Mouse (Mus musculus): Measurements from ENCODE around the gene Dupd1. TPM values are rescaled to one million over a fixed set of nuclear protein-coding genes. Genes with fewer than 3 reads are reported as not detected.
A peak's percentile ranks its signal among the peaks of the same experiment; 100 is the strongest.

Gene Dupd1
- polyA plus RNA-seq, 1 experiment from 2014 or later: not detected

- no peak overlapping the region for H3K9ac ChIP-seq
- WGBS: 23% methylated on average over 17 of the region's 17 CpGs
- H3K27ac ChIP-seq: no peak overlapping the region
- no peak overlapping the region for H3K4me3 ChIP-seq (replicated peaks)
- no peaks in the 10 kb centered on the region for H3K36me3 ChIP-seq
- no peak for ATAC-seq (ENCODE audit: insufficient read depth, low FRiP score, low read depth)
- H3K4me1 ChIP-seq: peaks cover 3% of the 10 kb centered on the region; the same call in 1 of the 2 replicates
- no peak overlapping the region for H3K4me2 ChIP-seq
- H3K9me3 ChIP-seq: no peaks in the 10 kb centered on the region
- no peaks in the 10 kb centered on the region for H3K27me3 ChIP-seq (replicated peaks)
Measured at GRCm38 (mm10) chr14:21719646-21720383, 5.4 kb upstream of the Dupd1 start.

DNA sequence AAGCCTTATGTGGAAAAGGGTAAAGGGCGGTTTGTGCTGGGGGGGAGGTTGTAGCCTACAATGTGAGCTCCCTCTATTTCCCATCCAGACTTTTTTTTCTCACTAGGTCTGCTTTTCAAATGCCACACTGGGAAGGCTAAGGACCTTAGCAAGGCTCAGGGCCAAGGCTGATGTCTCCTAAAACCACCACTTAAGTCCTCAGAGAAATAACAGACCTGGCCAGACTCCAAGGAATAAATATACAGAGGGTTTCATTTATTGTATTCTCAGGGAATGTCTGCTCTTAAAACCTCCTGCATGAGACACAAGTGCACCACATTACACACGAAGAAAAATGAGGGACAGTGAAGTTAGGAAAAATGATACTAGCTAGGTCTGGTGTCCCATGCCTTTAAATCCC lies 3.1 kb downstream of the Dupd1 start:
- WGBS: 62% methylated on average over 2 of the region's 2 CpGs
- no peaks in the 10 kb centered on the region for H3K9me3 ChIP-seq
- no peak overlapping the region for H3K4me2 ChIP-seq
- H3K4me1 ChIP-seq: peaks cover 8% of the 10 kb centered on the region; the same call in 1 of the 2 replicates
- no peak overlapping the region for H3K27ac ChIP-seq
- ATAC-seq (ENCODE audit: insufficient read depth, low FRiP score, low read depth): no peak
- H3K27me3 ChIP-seq (replicated peaks): no peaks in the 10 kb centered on the region
- H3K36me3 ChIP-seq: no peaks in the 10 kb centered on the region
- H3K4me3 ChIP-seq (replicated peaks): no peak overlapping the region
- no peak overlapping the region for H3K9ac ChIP-seq

DNA sequence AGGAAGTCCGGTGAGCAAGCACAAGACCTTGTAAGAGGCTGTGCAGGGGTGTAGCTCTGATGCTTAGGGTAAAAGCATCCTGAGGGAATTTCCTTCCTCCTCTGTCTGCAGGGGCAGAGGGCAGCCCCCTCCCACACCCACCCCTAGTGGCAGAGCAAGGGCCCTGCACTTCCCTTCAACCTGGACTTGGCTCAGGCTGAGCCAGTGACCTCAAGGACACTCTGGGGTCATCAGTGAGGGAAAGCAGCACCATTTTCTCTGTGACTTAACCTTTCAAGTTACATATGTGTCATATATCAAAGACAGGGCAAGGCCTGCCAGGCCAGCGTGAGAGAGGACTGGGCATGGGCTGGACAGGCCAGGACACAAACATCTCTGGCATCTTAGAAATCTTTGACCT lies 4.8 kb downstream of the Dupd1 start:
- Histone ChIP-seq H3K9ac (no peak overlapping the region), H3K4me1 (peaks cover 9% of the 10 kb centered on the region; the same call in 1 of the 2 replicates), H3K36me3 (no peaks in the 10 kb centered on the region), H3K27ac (no peak overlapping the region), H3K9me3 (no peaks in the 10 kb centered on the region), H3K27me3 (replicated peaks) (no peaks in the 10 kb centered on the region), H3K4me3 (replicated peaks) (no peak overlapping the region), H3K4me2 (no peak overlapping the region)
- ATAC-seq (ENCODE audit: insufficient read depth, low FRiP score, low read depth): no peak
- 65% methylated on average over 2 of the region's 2 CpGs for WGBS

DNA sequence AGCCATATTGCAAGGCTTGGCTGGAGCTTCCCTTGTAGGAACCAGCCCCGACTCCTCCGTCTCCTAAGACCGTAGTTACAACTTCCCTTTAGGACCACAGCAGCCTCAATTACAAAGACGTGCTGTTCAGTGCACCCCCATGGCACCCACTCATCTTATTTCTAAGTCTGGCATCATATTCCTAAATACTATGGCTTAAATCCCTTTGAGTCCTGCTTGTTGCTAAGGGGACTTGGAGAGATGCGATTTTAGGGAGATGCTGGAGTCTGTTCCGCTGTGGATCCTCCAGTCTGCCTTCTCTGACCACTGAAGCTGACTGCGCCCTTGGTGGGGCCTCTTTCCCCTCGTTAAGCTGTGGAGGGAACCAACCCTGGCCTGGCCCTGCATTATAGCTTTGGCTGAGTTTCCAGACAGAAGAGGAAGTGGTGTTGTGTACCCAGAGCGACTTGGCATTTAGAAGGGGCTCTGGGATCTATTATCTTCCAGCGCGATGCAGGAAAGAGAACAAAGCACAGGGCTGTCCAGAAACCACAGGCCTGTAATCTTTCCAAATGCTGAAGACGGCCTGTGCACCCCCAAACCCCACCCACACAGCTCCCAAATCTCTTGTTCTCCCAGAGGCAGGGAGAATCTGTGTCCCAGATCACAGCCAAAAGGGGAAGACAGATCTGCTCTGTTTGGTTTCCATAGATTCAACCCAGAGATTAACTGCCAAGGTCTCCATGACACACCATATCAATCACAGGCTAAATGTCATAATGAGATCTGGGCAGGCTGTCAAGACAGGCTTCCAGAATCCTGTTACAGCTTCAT lies 7.4 kb downstream of the Dupd1 start:
- Histone ChIP-seq H3K4me3 (replicated peaks) (no peak overlapping the region), H3K4me2 (no peak overlapping the region), H3K9ac (no peak overlapping the region), H3K9me3 (no peaks in the 10 kb centered on the region), H3K27me3 (replicated peaks) (no peaks in the 10 kb centered on the region), H3K27ac (peak overlapping the region; percentile 82), H3K4me1 (peaks cover 9% of the 10 kb centered on the region; the same call in 1 of the 2 replicates), H3K36me3 (no peaks in the 10 kb centered on the region)
- peak; percentile 37; the same call in 1 of the 2 replicates for ATAC-seq (ENCODE audit: insufficient read depth, low FRiP score, low read depth)
- WGBS: 46% methylated on average over 12 of the region's 12 CpGs

DNA sequence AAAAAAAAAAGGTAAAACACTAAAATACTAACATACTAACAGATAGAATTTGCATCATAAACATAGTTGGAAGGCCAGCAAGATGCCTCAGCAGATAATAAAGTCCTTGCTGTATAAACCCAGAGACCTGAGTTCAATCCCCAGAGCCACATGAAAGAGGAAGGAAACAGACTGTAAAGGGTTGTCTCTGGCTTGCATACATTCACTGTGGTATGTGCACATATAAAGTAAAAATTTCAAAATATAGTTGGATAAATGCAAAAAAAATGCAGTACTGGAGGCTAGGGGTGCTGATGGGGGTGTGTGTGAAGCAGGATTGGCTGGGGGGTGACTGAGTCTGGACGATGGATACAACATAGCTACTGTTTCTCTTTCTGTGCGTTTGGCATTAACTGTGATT lies 8.9 kb downstream of the Dupd1 start:
- no peaks in the 10 kb centered on the region for H3K36me3 ChIP-seq
- H3K4me1 ChIP-seq: peaks cover 9% of the 10 kb centered on the region; the same call in 1 of the 2 replicates
- no peaks in the 10 kb centered on the region for H3K27me3 ChIP-seq (replicated peaks)
- WGBS: 87% methylated on average over 2 of the region's 2 CpGs
- no peak for ATAC-seq (ENCODE audit: insufficient read depth, low FRiP score, low read depth)
- no peaks in the 10 kb centered on the region for H3K9me3 ChIP-seq
- no peak overlapping the region for H3K27ac ChIP-seq
- H3K4me2 ChIP-seq: no peak overlapping the region
- H3K9ac ChIP-seq: no peak overlapping the region
- H3K4me3 ChIP-seq (replicated peaks): no peak overlapping the region

DNA sequence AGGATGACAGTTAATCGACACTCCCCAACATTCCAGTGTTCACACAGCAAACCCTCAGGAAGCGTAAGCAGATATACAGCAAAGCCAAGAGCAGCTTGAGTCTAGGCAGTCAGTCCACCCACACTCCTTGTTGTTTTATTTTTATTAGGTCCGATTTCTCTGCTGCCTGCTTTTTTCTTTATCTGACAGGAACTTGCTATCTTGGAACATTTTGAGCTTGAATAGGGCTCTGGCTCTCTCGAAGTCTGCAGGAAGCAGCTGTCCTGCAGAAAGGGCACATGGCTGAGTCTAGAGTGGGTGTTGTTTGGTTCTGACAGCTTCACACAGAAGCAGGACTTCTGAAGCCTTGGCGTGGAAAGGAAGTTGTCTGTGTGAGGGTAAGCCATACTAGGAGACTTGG lies 11.1 kb downstream of the Dupd1 start:
- 54% methylated on average over 5 of the region's 5 CpGs for WGBS
- H3K27ac ChIP-seq: no peak overlapping the region
- peaks cover 9% of the 10 kb centered on the region; the same call in 1 of the 2 replicates for H3K4me1 ChIP-seq
- no peak overlapping the region for H3K4me3 ChIP-seq (replicated peaks)
- H3K9ac ChIP-seq: no peak overlapping the region
- H3K9me3 ChIP-seq: no peaks in the 10 kb centered on the region
- H3K27me3 ChIP-seq (replicated peaks): no peaks in the 10 kb centered on the region
- no peak for ATAC-seq (ENCODE audit: insufficient read depth, low FRiP score, low read depth)
- H3K4me2 ChIP-seq: no peak overlapping the region
- no peaks in the 10 kb centered on the region for H3K36me3 ChIP-seq

GRCm38 (mm10) chr14:21702691-21703090 lies 11.7 kb downstream of the Dupd1 start:
- Histone ChIP-seq H3K9me3 (no peaks in the 10 kb centered on the region), H3K27me3 (replicated peaks) (no peaks in the 10 kb centered on the region), H3K9ac (no peak overlapping the region), H3K4me3 (replicated peaks) (no peak overlapping the region), H3K36me3 (no peaks in the 10 kb centered on the region), H3K4me2 (no peak overlapping the region), H3K27ac (no peak overlapping the region), H3K4me1 (peaks cover 9% of the 10 kb centered on the region; the same call in 1 of the 2 replicates)
- 90% methylated on average over 8 of the region's 8 CpGs for WGBS
- ATAC-seq (ENCODE audit: insufficient read depth, low FRiP score, low read depth): no peak

GRCm38 (mm10) chr14:21696186-21696830 lies 18.1 kb downstream of the Dupd1 start:
- 79% methylated on average over 7 of the region's 7 CpGs for WGBS
- no peaks in the 10 kb centered on the region for H3K4me1 ChIP-seq
- H3K4me2 ChIP-seq: no peak overlapping the region
- no peak for ATAC-seq (ENCODE audit: insufficient read depth, low FRiP score, low read depth)
- H3K36me3 ChIP-seq: no peaks in the 10 kb centered on the region
- H3K27ac ChIP-seq: no peak overlapping the region
- H3K4me3 ChIP-seq (replicated peaks): no peak overlapping the region
- no peaks in the 10 kb centered on the region for H3K9me3 ChIP-seq
- H3K9ac ChIP-seq: no peak overlapping the region
- no peaks in the 10 kb centered on the region for H3K27me3 ChIP-seq (replicated peaks)

DNA sequence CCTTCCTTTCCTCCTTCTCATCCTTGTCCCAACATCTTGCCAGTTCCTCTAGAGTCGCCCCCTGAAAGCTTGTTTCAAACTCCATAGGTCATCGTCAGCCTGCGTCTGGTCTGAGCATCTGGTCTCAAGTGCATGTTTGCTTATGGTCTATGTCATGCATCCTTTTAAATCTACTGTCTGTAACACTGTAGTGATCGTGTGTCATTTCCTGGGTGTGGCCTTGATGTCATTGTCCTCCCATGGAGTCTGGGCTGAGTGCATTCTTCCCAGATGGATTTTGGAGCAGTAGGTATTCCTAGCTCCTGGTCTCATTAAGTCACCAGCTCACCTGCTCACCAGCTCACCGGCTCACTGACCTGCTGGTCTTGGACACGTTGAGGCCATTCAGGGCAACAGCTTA lies 19.4 kb downstream of the Dupd1 start:
- Histone ChIP-seq H3K36me3 (no peaks in the 10 kb centered on the region), H3K4me1 (no peaks in the 10 kb centered on the region), H3K27me3 (replicated peaks) (no peaks in the 10 kb centered on the region), H3K9me3 (no peaks in the 10 kb centered on the region), H3K27ac (no peak overlapping the region), H3K4me2 (no peak overlapping the region), H3K4me3 (replicated peaks) (no peak overlapping the region), H3K9ac (no peak overlapping the region)
- 68% methylated on average over 6 of the region's 6 CpGs for WGBS
- ATAC-seq (ENCODE audit: insufficient read depth, low FRiP score, low read depth): no peak

GRCm38 (mm10) chr14:21691070-21691469 lies 23.3 kb downstream of the Dupd1 start:
- H3K9ac ChIP-seq: no peak overlapping the region
- H3K4me3 ChIP-seq (replicated peaks): no peak overlapping the region
- WGBS: 82% methylated on average over 3 of the region's 3 CpGs
- H3K4me2 ChIP-seq: no peak overlapping the region
- H3K27me3 ChIP-seq (replicated peaks): no peaks in the 10 kb centered on the region
- peaks cover 5% of the 10 kb centered on the region; the same call in 1 of the 2 replicates for H3K4me1 ChIP-seq
- H3K27ac ChIP-seq: no peak overlapping the region
- no peaks in the 10 kb centered on the region for H3K9me3 ChIP-seq
- ATAC-seq (ENCODE audit: insufficient read depth, low FRiP score, low read depth): no peak
- no peaks in the 10 kb centered on the region for H3K36me3 ChIP-seq

DNA sequence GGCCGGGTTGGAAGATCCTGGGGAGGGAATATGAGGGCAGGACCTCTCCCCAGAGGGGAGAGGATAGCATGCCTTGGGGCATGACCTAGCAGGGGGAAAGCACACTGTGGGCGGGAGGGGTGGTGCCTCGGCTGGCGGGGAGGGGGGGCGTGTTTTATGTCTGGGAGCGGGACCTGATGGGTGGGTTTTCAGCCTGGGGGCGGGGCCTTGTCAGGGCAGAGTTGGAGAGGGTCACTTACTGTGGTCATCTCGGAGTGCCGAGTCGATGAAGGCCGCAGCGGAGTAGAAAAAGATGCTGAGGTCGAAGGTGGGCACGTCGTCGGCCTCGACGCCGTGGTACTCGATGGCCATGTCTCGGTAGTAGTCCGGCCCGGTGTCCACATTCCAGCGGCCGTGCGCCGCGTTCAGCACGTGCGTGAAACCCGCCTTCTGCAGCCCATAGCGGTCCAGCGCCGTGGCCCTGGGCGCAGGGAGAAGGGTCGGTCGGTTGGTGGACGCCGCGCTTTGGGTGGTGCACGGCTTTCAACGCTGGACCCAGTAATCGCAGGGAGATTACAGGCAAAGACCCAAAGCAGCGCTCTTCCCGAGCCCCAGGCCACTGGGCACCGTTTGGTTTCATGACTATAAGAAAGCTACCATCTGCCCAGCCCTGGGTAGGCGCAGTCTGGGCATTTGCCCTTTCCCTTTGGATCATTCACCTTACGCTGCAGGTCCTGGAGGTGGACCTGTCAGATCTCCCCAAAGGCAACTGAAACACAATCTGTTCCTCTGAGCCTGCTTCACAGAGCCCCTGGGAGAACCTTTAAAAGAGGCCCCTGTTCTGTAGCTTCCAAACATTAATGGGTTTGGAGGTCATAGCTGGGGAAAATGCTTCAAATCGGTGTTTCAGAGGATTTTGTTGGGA lies 27.7 kb downstream of the Dupd1 start:
- Histone ChIP-seq H3K27ac (no peak overlapping the region), H3K27me3 (replicated peaks) (no peaks in the 10 kb centered on the region), H3K9ac (no peak overlapping the region), H3K4me3 (replicated peaks) (peak overlapping the region; percentile 36), H3K36me3 (no peaks in the 10 kb centered on the region), H3K9me3 (no peaks in the 10 kb centered on the region), H3K4me2 (peak overlapping the region; percentile 71), H3K4me1 (peaks cover 12% of the 10 kb centered on the region)
- 11% methylated on average over 48 of the region's 49 CpGs for WGBS
- ATAC-seq (ENCODE audit: insufficient read depth, low FRiP score, low read depth): no peak
